9 mouse cellular contexts compared by ENCODE assay signal in the genomic region with DNA sequence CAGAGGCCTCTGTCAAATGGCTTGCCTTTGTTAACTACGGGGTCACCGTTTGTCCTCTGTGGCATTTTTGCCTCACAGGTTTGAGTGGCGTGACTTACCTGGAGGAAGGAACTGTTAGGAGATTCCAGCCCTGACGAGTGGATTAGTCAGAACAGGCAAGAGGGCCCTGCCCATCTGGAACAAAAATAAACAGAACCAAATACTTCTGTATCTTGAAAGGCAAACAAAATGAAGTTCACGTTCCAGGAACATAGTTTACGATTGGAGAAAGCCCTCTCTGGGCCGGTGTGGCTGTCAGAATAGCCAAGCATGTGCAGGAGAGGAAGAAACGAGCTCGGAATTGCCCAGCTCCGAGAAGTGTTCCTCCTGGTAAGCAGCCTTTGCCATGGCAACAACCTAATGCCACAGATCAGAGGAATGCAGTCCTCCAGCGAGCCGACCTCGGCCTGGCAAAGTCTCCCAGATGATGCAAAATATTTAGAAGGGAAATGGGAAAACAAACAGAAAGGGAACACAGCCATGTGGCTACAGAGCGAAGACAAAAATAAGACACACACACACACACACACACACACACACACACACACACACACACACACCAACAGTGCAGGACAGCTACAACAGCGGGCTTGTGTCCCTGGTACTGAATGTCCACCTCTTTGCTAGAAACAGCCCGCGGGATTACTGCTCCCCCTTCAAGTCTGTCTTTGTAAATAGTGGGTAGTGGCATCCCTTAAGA.
DNase-seq lines count a peak whose midpoint lies in the region; ATAC-seq and TF ChIP-seq lines count a peak whose summit lies in the region.
"Had no signal": no experiment of that assay in that cellular context is flagged by ENCODE, and none has a peak within 500 bp of the region (broad histone marks: within the 10 kb centered on the region; RNA-seq: fewer than 3 reads in every experiment).

No protein-coding gene starts in this region.

- H3K27ac ChIP-seq in gastrocnemius, adult 2 months: peak overlapping the region; percentile 90
- H3K27ac ChIP-seq in hindbrain, embryonic 16.5 days (ENCODE audit: low read depth, low read length): peak overlapping the region; percentile 71
- peak overlapping the region; percentile 3; the same call in 1 of the 2 replicates for H3K27ac ChIP-seq in midbrain, embryonic 11.5 days (ENCODE audit: low read depth, low read length)
- H3K27ac ChIP-seq in stomach, embryonic 14.5 days (ENCODE audit: low read length): peak overlapping the region; percentile 82; the same call in 1 of the 2 replicates

- DNase-seq in urinary bladder, adult 2 months (ENCODE audit: low spot score): peak; percentile 30
- DNase-seq in urinary bladder, postnatal 10 days (ENCODE audit: low spot score): no peak
- DNase-seq in gastrocnemius, adult 2 months: peak; percentile 38
- peak; percentile 40 to 69 for DNase-seq in left cerebral cortex, postnatal 14 days (ENCODE audit: low spot score in 2 of 2)
- peak; percentile 91 for DNase-seq in midbrain, embryonic 11.5 days (ENCODE audit: low spot score, missing footprints)
- DNase-seq in spleen, postnatal 14 days (ENCODE audit: low spot score in 2 of 2): no peak

- WGBS in hindbrain, embryonic 16.5 days: 9% methylated on average over 17 of the region's 17 CpGs
- WGBS in midbrain, embryonic 11.5 days: 19% methylated on average over 17 of the region's 17 CpGs
- 19% methylated on average over 17 of the region's 17 CpGs for WGBS in stomach, embryonic 14.5 days

- no peaks in the 10 kb centered on the region for H3K9me3 ChIP-seq in hindbrain, embryonic 16.5 days (ENCODE audit: control insufficient read depth, low read length)
- H3K9me3 ChIP-seq in midbrain, embryonic 11.5 days (ENCODE audit: control insufficient read depth, low read length): no peaks in the 10 kb centered on the region
- no peaks in the 10 kb centered on the region for H3K9me3 ChIP-seq in stomach, embryonic 14.5 days (ENCODE audit: control insufficient read depth, low read depth, low read length)
- H3K9me3 ChIP-seq: G1E had no signal

- TF ChIP-seq CTCF in gastrocnemius, adult 2 months (IDR thresholded peaks at IDR 0.05): no peak

- ATAC-seq in hindbrain, embryonic 16.5 days: peak; percentile 92
- peak; percentile 87 for ATAC-seq in midbrain, embryonic 11.5 days (ENCODE audit: low FRiP score)
- peak; percentile 82 for ATAC-seq in stomach, embryonic 14.5 days (ENCODE audit: insufficient number of reproducible peaks, insufficient read depth, low FRiP score, low read depth)

- intact Hi-C loops in gastrocnemius, adult 2 months (cut with DNase I): loop anchor here (2.0 to 5.0 kb wide), 3 partner anchors 59 to 135 kb away; partner anchors contain the start of genes Cav1 and Cav2
- intact Hi-C loops in left cerebral cortex, postnatal 14 days (cut with DNase I): no loop called here

- H3K27me3 ChIP-seq in hindbrain, embryonic 16.5 days (replicated peaks; ENCODE audit: control insufficient read depth, insufficient read depth, low read length): no peaks in the 10 kb centered on the region
- no peaks in the 10 kb centered on the region for H3K27me3 ChIP-seq in midbrain, embryonic 11.5 days (ENCODE audit: control insufficient read depth, insufficient read depth, low read length)
- H3K27me3 ChIP-seq in stomach, embryonic 14.5 days (ENCODE audit: control insufficient read depth, insufficient read depth, low read length): no peaks in the 10 kb centered on the region

- H3K9ac ChIP-seq in hindbrain, embryonic 16.5 days (ENCODE audit: low read depth, low read length): peak overlapping the region; percentile 27; the same call in 1 of the 2 replicates
- peak overlapping the region; percentile 13 for H3K9ac ChIP-seq in midbrain, embryonic 11.5 days (ENCODE audit: low read length)
- no peak overlapping the region for H3K9ac ChIP-seq in stomach, embryonic 14.5 days (replicated peaks; ENCODE audit: low read depth, low read length)

- H3K4me1 ChIP-seq in hindbrain, embryonic 16.5 days (ENCODE audit: control insufficient read depth, insufficient read depth, low read depth, low read length): peaks cover 16% of the 10 kb centered on the region
- H3K4me1 ChIP-seq in midbrain, embryonic 11.5 days (ENCODE audit: control insufficient read depth, insufficient read depth, low read length): peaks cover 18% of the 10 kb centered on the region
- peaks cover 17% of the 10 kb centered on the region; the same call in 1 of the 2 replicates for H3K4me1 ChIP-seq in stomach, embryonic 14.5 days (ENCODE audit: control insufficient read depth, insufficient read depth, low read length)

- peak overlapping the region; percentile 38 for H3K4me2 ChIP-seq in hindbrain, embryonic 16.5 days (ENCODE audit: low read length)
- peak overlapping the region; percentile 34 for H3K4me2 ChIP-seq in midbrain, embryonic 11.5 days
- H3K4me2 ChIP-seq in stomach, embryonic 14.5 days (replicated peaks; ENCODE audit: low read depth, low read length): peak overlapping the region; percentile 17; the same call in 1 of the 2 replicates

- no peaks in the 10 kb centered on the region for H3K36me3 ChIP-seq in hindbrain, embryonic 16.5 days (ENCODE audit: control insufficient read depth, insufficient read depth, low read length)
- H3K36me3 ChIP-seq in midbrain, embryonic 11.5 days (ENCODE audit: control insufficient read depth, insufficient read depth, low read length): no peaks in the 10 kb centered on the region
- no peaks in the 10 kb centered on the region for H3K36me3 ChIP-seq in stomach, embryonic 14.5 days (ENCODE audit: control insufficient read depth, insufficient read depth, low read length)
- H3K36me3 ChIP-seq: G1E had no signal

- peak overlapping the region; percentile 64 for H3K4me3 ChIP-seq in gastrocnemius, adult 2 months
- peak overlapping the region; percentile 14; the same call in 1 of the 2 replicates for H3K4me3 ChIP-seq in hindbrain, embryonic 16.5 days (ENCODE audit: low read length)
- 0 out of 2 replicates have a peak overlapping the region, but pooled peaks have one; percentile 5 for H3K4me3 ChIP-seq in midbrain, embryonic 11.5 days (ENCODE audit: low read depth, low read length)
- no peak overlapping the region for H3K4me3 ChIP-seq in stomach, embryonic 14.5 days (ENCODE audit: low read depth, low read length)

Comparison
In these comparisons a context has a peak if more than half of its experiments do, and no peak if none do; other contexts are left out.
1. DNase-seq: peak in urinary bladder, adult 2 months (single experiment), gastrocnemius, adult 2 months (single experiment), left cerebral cortex, postnatal 14 days (2 of 2) and midbrain, embryonic 11.5 days (single experiment); none in urinary bladder, postnatal 10 days (single experiment) and spleen, postnatal 14 days (0 of 2).
2. H3K27ac ChIP-seq: peak in every context shown above with its lines; median percentile 90 in gastrocnemius, adult 2 months; 82 in stomach, embryonic 14.5 days; 71 in hindbrain, embryonic 16.5 days; 3 in midbrain, embryonic 11.5 days.
3. Peak in every context shown above with its lines, with median percentiles within 50 percentile points of each other: ATAC-seq and H3K4me2 ChIP-seq.